Mouse (Mus musculus) hindbrain, embryonic 10.5 days (tissue): ENCODE measurements around the gene 4930583I09Rik. TPM values are rescaled to one million over a fixed set of nuclear protein-coding genes. Genes with fewer than 3 reads are reported as not detected.
A peak's percentile ranks its signal among the peaks of the same experiment; 100 is the strongest.

Source experiments
- DNase-seq: peaks from one replicate; pipeline ENCODE4 v3.0.0-alpha.2; 2017; ENCODE audit warnings: low spot score
- H3K27ac ChIP-seq: fragments of 300-500 bp; sonication (generic); 2 replicates; pipeline ENCODE4 v1.5.1; 2016; ENCODE audit warnings: mild to moderate bottlenecking, moderate library complexity
- H3K27me3 ChIP-seq: fragments of 300-500 bp; sonication (generic); 2 replicates; pipeline ENCODE4 v1.6.1; 2016; ENCODE audit warnings: mild to moderate bottlenecking; ENCODE audit not compliant: poor library complexity, insufficient read depth, severe bottlenecking
- H3K36me3 ChIP-seq: fragments of 300-500 bp; sonication (generic); 2 replicates; pipeline ENCODE4 v1.6.1; 2016; ENCODE audit warnings: mild to moderate bottlenecking, moderate library complexity
- H3K4me1 ChIP-seq: fragments of 300-500 bp; sonication (generic); replicated peaks from 2 replicates; pipeline ENCODE4 v1.6.1; 2016; ENCODE audit warnings: mild to moderate bottlenecking
- H3K4me3 ChIP-seq: fragments of 300-500 bp; sonication (generic); 2 replicates; pipeline ENCODE4 v1.5.1; 2016; ENCODE audit warnings: mild to moderate bottlenecking, moderate library complexity
- H3K9me3 ChIP-seq: fragments of 300-500 bp; sonication (generic); 2 replicates; pipeline ENCODE4 v1.6.1; 2016; ENCODE audit warnings: mild to moderate bottlenecking, moderate library complexity
- WGBS: fragments of 180-500 bp; shearing (Covaris S2); methylation state at CpG from one replicate; pipeline ENCODE4 v1.1.7; 2016; 5-methylcytosine and 5-hydroxymethylcytosine counted together
- polyA plus RNA-seq: library from polyadenylated mRNA; unstranded; fragments of >200 nt; fragmentation: Nextera tagmentation; extraction: Ambion mirVana; gene quantifications from 2 replicates; pipeline ENCODE4 v1.2.1, GENCODE M21; 2016

Gene 4930583I09Rik
- polyA plus RNA-seq, 1 experiment from 2014 or later: not detected

GRCm38 (mm10) chr17:64822561-64822960 is 13.3 kb downstream of the 4930583I09Rik start:
- Histone ChIP-seq H3K4me3 (no peak overlapping the region), H3K9me3 (no peaks in the 10 kb centered on the region), H3K4me1 (no peaks in the 10 kb centered on the region), H3K27ac (no peak overlapping the region), H3K36me3 (no peaks in the 10 kb centered on the region), H3K27me3 (no peaks in the 10 kb centered on the region)
- 89% methylated on average over 5 of the region's 5 CpGs for WGBS
- DNase-seq: no peak

DNA sequence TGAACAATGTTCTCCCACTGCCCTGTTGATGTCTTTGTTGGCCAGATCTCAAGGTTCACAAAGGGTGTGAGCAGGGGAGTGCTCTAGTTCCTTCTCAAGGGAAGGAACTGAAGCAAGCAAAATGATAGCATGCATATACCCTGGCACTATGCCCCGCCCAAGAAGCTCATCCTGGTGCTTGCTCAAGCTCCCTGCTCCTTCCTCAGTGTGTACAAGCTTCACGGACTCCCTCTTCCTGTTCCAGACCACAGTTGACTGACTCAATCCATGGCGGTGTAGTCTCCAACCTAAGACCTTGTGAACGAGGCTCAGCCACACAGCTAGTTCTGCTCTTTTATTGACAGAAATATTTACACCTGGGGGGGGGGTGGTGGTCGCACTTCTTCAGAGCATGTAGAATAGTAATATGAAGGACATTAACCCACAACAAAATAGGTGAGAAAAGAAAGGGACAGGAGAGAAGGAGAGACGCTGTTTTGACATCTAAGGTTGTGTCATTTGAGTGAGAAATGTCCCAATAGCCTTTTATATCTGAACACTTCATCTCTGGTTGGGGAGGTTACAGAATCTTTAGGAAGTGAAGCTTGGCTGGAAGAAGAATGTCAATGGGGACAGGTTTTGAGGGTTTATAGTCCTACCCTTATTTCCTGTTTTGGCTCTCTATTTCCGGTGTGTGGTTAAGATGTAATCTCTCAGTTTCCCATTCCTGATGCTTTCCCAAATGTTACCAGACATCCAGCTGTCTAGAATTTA is 14.9 kb downstream of the 4930583I09Rik start:
- WGBS: 86% methylated on average over 7 of the region's 7 CpGs
- H3K27ac ChIP-seq: no peak overlapping the region

DNA sequence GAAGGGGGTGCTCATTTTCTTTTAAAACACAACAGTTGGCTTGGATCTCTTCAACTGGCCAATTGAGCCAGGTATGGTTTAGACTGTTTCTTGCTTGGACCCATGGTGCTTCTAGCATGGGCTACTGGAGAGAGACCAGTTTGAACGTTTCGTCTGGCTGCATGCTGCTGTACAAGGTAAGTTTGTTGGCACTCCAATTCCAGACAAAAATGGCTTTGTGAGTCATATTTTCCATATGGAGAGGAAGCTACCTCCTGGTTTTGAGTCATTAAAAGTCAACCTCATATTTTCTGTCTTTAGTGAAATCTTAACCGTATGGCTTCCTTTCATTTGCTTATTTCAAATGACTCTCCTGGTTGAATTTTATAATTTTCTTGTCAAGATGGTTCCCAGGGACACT is 19.6 kb downstream of the 4930583I09Rik start:
- DNase-seq: no peak
- H3K36me3 ChIP-seq: no peaks in the 10 kb centered on the region
- H3K27ac ChIP-seq: no peak overlapping the region
- no peaks in the 10 kb centered on the region for H3K4me1 ChIP-seq
- WGBS: 93% methylated on average over 3 of the region's 3 CpGs
- no peaks in the 10 kb centered on the region for H3K9me3 ChIP-seq
- no peaks in the 10 kb centered on the region for H3K27me3 ChIP-seq
- no peak overlapping the region for H3K4me3 ChIP-seq

More for the DNA sequence above, 14.9 kb downstream of the 4930583I09Rik start:
- no peak for DNase-seq
- Histone ChIP-seq H3K9me3 (no peaks in the 10 kb centered on the region), H3K36me3 (no peaks in the 10 kb centered on the region), H3K27me3 (no peaks in the 10 kb centered on the region), H3K4me1 (no peaks in the 10 kb centered on the region), H3K4me3 (no peak overlapping the region)

DNA sequence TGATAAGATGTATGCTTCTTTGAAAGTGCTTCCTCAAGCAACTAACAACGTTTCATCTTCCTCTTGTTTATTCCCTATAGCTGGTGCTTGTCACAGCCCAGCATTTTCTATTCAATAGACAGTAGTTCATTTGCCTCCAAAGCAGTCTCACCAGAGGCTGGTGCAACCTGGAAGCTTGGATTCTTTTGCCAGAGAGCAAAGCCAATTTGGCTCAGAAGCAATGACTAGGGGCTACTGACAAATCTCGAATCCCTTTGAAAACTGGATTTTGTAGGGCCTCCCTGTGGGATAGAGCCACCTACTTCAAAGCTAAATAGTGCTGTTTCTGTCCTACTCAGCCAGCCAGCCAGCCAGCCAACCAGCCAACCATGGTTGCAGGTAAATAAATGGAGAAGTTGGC is 20.1 kb downstream of the 4930583I09Rik start:
- Histone ChIP-seq H3K4me1 (no peaks in the 10 kb centered on the region), H3K9me3 (no peaks in the 10 kb centered on the region), H3K4me3 (no peak overlapping the region), H3K27me3 (no peaks in the 10 kb centered on the region), H3K36me3 (no peaks in the 10 kb centered on the region), H3K27ac (no peak overlapping the region)
- WGBS: 80% methylated on average over 2 of the region's 2 CpGs
- DNase-seq: no peak

GRCm38 (mm10) chr17:64813568-64813967 is 22.3 kb downstream of the 4930583I09Rik start:
- no peak overlapping the region for H3K27ac ChIP-seq
- 90% methylated on average over 6 of the region's 6 CpGs for WGBS
- no peaks in the 10 kb centered on the region for H3K36me3 ChIP-seq
- no peak overlapping the region for H3K4me3 ChIP-seq
- H3K27me3 ChIP-seq: no peaks in the 10 kb centered on the region
- H3K4me1 ChIP-seq: no peaks in the 10 kb centered on the region
- DNase-seq: no peak
- no peaks in the 10 kb centered on the region for H3K9me3 ChIP-seq

DNA sequence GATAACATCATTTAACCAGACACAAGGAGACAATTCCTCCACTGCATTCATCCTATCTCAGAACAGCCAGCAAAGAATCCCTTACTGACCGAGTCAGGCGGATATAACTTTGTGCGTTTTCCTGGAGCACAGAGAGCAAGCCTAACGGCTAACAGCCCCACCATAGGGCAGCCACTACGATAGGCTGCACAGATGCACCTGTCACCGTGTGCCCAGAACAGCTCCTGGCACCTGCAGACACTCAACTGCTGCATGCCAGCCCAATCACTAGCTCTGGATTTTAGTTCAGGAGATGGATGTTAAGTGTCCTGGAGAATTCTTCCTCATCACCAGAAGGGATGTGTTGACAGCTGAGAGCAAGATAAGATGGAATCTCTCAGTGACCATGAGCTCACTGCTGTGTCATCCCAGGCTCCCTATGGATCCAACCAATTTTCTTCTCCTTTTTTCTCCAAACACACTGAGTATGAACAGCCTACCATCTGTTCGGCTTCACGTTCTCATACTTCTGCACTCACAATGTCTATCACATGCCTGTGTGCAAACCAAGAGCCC is 29.8 kb downstream of the 4930583I09Rik start:
- Histone ChIP-seq H3K27ac (no peak overlapping the region), H3K9me3 (no peaks in the 10 kb centered on the region), H3K4me3 (no peak overlapping the region), H3K27me3 (no peaks in the 10 kb centered on the region), H3K4me1 (no peaks in the 10 kb centered on the region; the same call in 1 of the 2 replicates), H3K36me3 (no peaks in the 10 kb centered on the region)
- DNase-seq: no peak
- 91% methylated on average over 8 of the region's 8 CpGs for WGBS

DNA sequence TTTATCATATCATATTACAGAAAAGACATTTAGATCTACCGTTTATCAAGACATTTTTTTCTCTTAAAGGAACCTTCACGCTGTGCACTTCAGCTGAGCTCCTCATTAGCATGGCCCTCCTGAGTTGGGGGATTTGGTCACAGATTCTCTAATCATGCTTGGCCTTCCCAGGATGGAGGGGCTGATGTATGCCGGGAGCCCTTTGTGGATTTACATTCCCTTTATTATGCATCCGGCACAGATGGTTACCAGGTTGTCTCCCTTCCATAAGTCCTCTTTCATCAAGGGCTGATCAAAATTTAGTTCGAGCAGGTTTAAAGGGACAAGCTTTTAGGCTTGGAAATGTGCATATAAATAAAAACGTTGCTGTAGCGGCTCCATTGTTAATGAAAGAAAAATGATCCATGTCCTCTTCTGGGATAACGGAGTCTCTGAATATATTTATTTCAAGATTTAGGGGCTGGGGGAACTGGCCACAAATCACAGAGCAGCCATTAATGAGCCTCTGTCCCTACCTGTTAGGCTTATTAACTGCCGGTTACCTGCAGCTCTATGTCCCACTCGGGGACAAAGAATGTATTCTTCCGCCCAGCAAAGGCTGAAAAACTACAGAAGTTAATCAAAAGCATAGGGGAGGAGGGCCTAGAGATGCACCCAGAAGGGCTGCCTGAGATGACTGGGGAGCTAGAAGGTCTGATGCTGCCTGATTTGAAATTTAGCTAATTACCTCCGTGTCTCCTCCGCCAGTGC is 31.3 kb downstream of the 4930583I09Rik start:
- Histone ChIP-seq H3K4me1 (no peaks in the 10 kb centered on the region; the same call in 1 of the 2 replicates), H3K27me3 (no peaks in the 10 kb centered on the region)

GRCm38 (mm10) chr17:64802956-64803275 is 33.0 kb downstream of the 4930583I09Rik start:
- Histone ChIP-seq H3K9me3 (no peaks in the 10 kb centered on the region), H3K27me3 (no peaks in the 10 kb centered on the region), H3K36me3 (no peaks in the 10 kb centered on the region), H3K4me3 (no peak overlapping the region), H3K27ac (no peak overlapping the region), H3K4me1 (no peaks in the 10 kb centered on the region; the same call in 1 of the 2 replicates)
- no peak for DNase-seq
- 69% methylated on average over 7 of the region's 7 CpGs for WGBS

More for the DNA sequence above, 31.3 kb downstream of the 4930583I09Rik start:
- WGBS: 68% methylated on average over 13 of the region's 13 CpGs
- DNase-seq: no peak
- Histone ChIP-seq H3K4me3 (no peak overlapping the region), H3K9me3 (no peaks in the 10 kb centered on the region), H3K36me3 (no peaks in the 10 kb centered on the region), H3K27ac (peak overlapping the region; percentile 23; the same call in 1 of the 2 replicates)

DNA sequence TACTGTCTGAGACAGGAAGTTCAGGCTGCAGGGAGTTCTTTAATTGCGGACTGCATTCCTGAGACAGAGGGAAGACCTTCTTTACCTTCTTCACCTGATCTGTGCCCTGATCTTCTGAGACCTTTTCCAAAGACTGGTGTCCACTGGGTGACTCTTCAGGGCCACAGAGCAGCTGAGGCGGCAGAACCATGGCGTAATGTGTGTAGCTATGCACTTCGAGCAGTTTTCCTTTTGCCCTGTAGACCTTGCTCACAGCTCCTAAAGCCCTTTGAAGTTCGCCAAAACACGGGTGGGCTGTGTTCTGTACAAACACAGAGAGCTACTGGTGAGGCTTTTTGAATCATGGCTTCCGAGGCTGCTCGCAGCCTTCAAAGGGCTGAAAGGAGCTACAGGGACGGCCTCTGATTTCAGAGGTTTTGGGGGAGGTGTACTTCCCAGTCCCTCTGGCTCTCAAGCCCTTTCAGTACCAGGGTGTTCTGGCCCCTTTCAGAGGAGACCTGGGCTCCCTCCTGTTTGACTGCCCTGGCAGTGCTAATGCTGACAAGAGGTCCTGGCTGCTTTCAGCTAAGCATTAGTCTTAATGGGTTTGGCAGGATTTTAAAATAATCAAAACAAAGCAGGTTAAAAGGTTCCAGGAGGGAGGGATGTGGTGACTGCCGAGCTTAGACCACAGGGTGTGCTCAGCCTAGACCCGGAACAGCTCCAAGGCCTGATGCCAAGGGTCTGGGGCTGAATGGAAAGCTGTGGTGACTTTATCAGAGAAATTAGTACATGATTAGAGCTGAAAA is 33.5 kb downstream of the 4930583I09Rik start:
- Histone ChIP-seq H3K4me3 (no peak overlapping the region), H3K36me3 (no peaks in the 10 kb centered on the region), H3K9me3 (no peaks in the 10 kb centered on the region), H3K4me1 (no peaks in the 10 kb centered on the region; the same call in 1 of the 2 replicates), H3K27me3 (no peaks in the 10 kb centered on the region), H3K27ac (0 out of 2 replicates have a peak overlapping the region, but pooled peaks have one; percentile 20)
- peak; percentile 9 for DNase-seq
- WGBS: 50% methylated on average over 11 of the region's 11 CpGs

DNA sequence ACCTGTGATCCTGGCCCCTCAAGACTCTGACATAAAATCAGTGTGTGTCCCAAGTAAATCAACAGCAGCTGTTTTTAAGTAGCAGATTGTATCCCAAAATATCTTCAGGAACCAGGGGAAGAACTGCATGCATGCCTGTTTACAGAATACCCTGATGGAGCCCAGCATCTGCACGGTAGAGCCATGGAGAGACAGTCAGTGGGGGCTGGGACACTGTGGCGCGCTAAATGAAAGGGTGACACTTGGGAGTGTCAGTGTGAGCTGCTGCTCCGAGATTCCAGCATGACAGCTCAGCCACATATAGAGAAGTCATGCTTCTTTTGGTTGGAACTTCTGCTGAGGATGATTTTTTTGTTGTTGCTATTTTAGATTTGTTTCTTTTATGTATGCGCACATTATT is 43.2 kb downstream of the 4930583I09Rik start:
- no peaks in the 10 kb centered on the region for H3K27me3 ChIP-seq
- no peaks in the 10 kb centered on the region for H3K36me3 ChIP-seq
- 82% methylated on average over 5 of the region's 5 CpGs for WGBS
- H3K9me3 ChIP-seq: no peaks in the 10 kb centered on the region
- no peak overlapping the region for H3K4me3 ChIP-seq
- H3K27ac ChIP-seq: no peak overlapping the region
- DNase-seq: no peak
- H3K4me1 ChIP-seq: peaks cover 5% of the 10 kb centered on the region; the same call in 1 of the 2 replicates

- Histone ChIP-seq H3K9me3 (no peaks in the 10 kb centered on the region), H3K4me1 (peaks cover 5% of the 10 kb centered on the region; the same call in 1 of the 2 replicates), H3K27me3 (no peaks in the 10 kb centered on the region), H3K27ac (no peak overlapping the region), H3K4me3 (no peak overlapping the region), H3K36me3 (no peaks in the 10 kb centered on the region)
- 88% methylated on average over 3 of the region's 3 CpGs for WGBS
- DNase-seq: no peak
Observed at GRCm38 (mm10) chr17:64792076-64792475, 43.8 kb downstream of the 4930583I09Rik start.

GRCm38 (mm10) chr17:64789175-64789574 is 46.7 kb downstream of the 4930583I09Rik start:
- Histone ChIP-seq H3K9me3 (no peaks in the 10 kb centered on the region), H3K36me3 (no peaks in the 10 kb centered on the region), H3K4me3 (no peak overlapping the region), H3K4me1 (no peaks in the 10 kb centered on the region), H3K27me3 (no peaks in the 10 kb centered on the region), H3K27ac (no peak overlapping the region)
- WGBS: 73% methylated on average over 3 of the region's 3 CpGs
- no peak for DNase-seq
